Mouse (Mus musculus) lung, adult 2 months (tissue): ENCODE results near the gene Cep57l1.

Experiments
- CTCF ChIP-seq: fragments of 200-500 bp; IDR thresholded peaks from 2 replicates; pipeline ENCODE4 v1.5.1; 2011; ENCODE audit warnings: mild to moderate bottlenecking, low read length, control low read depth; ENCODE audit not compliant: insufficient read depth
- POLR2A ChIP-seq: fragments of 200-500 bp; IDR thresholded peaks from 2 replicates; pipeline ENCODE4 v1.6.1; 2011; ENCODE audit warnings: low read depth, mild to moderate bottlenecking, control low read depth, low read length, borderline replicate concordance; ENCODE audit errors: extremely low read depth

DNA sequence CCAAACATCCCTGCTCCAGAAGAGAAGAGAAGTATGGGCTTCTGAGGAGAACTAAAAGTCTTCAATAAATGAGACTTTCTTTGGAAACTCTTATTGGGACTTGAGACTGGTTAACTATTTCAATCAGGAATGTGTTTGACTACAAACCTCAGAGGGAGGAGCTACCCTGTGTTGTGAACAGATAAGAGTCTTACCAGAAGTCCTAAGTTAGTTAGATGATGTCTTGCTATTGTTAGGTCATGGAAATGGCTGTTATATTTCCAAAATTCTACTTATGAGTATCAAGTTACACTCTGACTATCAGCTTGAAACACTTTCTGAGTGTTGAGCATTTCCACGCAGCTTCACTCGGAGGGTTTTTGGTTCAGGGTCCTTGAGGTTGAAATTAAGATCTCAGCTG is 39.0 kb upstream of the Cep57l1 start:
- no peak for TF ChIP-seq POLR2A
- no peak for TF ChIP-seq CTCF
